Mouse (Mus musculus): ENCODE measurements around the gene Olfr1290. TPM values are rescaled to one million over a fixed set of nuclear protein-coding genes. Genes with fewer than 3 reads are reported as not detected.

Olfr1290 gene
- not detected in 2 replicates for polyA plus RNA-seq (2012)

GRCm38 (mm10) chr2:111493729-111494128, at the start of gene Olfr1290:
Gene Olfr1290 (minus strand): TSS chr2:111493829.
- TF ChIP-seq TAL1 (IDR thresholded peaks at IDR 0.05; ENCODE audit: low read length) (no peak), GATA1 (IDR thresholded peaks at IDR 0.05; ENCODE audit: low read length) (no peak)
- H3K36me3 ChIP-seq (ENCODE audit: control insufficient read depth) = no peaks in the 10 kb centered on the region

DNA sequence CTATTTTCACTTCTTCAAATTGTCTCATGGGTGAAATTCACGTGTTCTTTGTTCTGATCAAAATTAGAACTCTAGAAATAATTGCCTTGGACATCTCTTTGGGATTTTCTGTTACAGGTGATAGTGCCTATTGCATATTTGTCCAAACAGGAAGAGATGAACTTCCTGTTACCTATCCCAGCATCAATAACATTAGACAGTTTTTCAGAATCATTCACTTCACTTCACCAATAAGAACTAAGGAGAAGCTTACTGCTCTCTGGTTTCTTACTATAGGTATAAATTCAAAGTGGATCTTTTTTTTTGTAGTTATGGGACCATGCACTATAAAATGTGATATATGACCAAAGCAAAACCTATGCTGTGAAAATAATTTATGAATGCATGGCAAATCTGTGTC, 46.6 kb upstream of the Olfr1290 start, which contains the start of gene Olfr1294:
Gene Olfr1294 (minus strand): TSS at position 101 of the 400 bp plus-strand sequence.
- TF ChIP-seq TAL1 (IDR thresholded peaks at IDR 0.05; ENCODE audit: low read length) (no peak), GATA1 (IDR thresholded peaks at IDR 0.05; ENCODE audit: low read length) (no peak)
- Histone ChIP-seq H3K4me3 (replicated peaks) (no peak within 1 kb of the TSS), H3K27me3 (ENCODE audit: control insufficient read depth) (no peaks in the 10 kb centered on the region), H3K36me3 (ENCODE audit: control insufficient read depth) (no peaks in the 10 kb centered on the region), H3K9me3 (ENCODE audit: control insufficient read depth, low read length) (peaks cover 3% of the 10 kb centered on the region), H3K4me1 (ENCODE audit: control insufficient read depth) (no peaks in the 10 kb centered on the region)

More at GRCm38 (mm10) chr2:111493729-111494128, at the start of gene Olfr1290:
- H3K4me1 ChIP-seq (ENCODE audit: control insufficient read depth) = no peaks in the 10 kb centered on the region
- peaks cover 3% of the 10 kb centered on the region; the same call in 1 of the 2 replicates for H3K9me3 ChIP-seq (ENCODE audit: control insufficient read depth, low read length)
- no peaks in the 10 kb centered on the region for H3K27me3 ChIP-seq (ENCODE audit: control insufficient read depth)
- no peak within 1 kb of the TSS for H3K4me3 ChIP-seq (replicated peaks)

- Histone ChIP-seq H3K4me1 (ENCODE audit: control insufficient read depth) (no peaks in the 10 kb centered on the region), H3K36me3 (ENCODE audit: control insufficient read depth) (no peaks in the 10 kb centered on the region), H3K9me3 (ENCODE audit: control insufficient read depth, low read length) (peaks cover 10% of the 10 kb centered on the region), H3K4me3 (replicated peaks) (no peak within 1 kb of the TSS), H3K27me3 (ENCODE audit: control insufficient read depth) (no peaks in the 10 kb centered on the region)
- no peak for TF ChIP-seq GATA1 (IDR thresholded peaks at IDR 0.05; ENCODE audit: low read length)
- no peak for TF ChIP-seq TAL1 (IDR thresholded peaks at IDR 0.05; ENCODE audit: low read length)
Measured at GRCm38 (mm10) chr2:111524903-111525302, 31.3 kb upstream of the Olfr1290 start, which contains the start of gene Olfr1293-ps. Gene Olfr1293-ps (plus strand): TSS chr2:111525203.

DNA sequence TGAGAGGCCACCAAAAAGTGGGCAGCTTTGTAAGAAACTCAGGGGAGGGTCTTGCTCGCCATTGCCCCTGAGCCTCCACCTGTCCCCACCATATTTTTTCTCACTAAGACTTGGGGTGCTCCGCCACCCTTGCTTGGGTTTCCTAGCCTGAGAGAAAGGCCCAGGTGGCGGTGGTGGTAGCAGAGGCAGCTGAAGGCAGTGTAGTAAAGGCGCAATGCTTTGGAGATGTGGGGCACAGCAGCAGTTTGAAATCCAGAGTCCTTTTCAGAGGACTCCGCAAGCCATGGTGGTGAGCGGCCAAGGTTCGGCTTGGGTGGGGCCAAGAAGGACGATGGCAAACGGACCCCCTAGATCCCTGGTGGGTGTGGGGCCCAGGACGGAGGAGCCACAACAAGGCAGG, 23.8 kb upstream of the Olfr1290 start:
- H3K4me3 ChIP-seq (replicated peaks) = no peak overlapping the region
- TF ChIP-seq GATA1 (IDR thresholded peaks at IDR 0.05; ENCODE audit: low read length) = no peak
- no peak for TF ChIP-seq TAL1 (IDR thresholded peaks at IDR 0.05; ENCODE audit: low read length)
- no peaks in the 10 kb centered on the region for H3K4me1 ChIP-seq (ENCODE audit: control insufficient read depth)
- H3K9me3 ChIP-seq (ENCODE audit: control insufficient read depth, low read length) = peaks cover 12% of the 10 kb centered on the region
- H3K36me3 ChIP-seq (ENCODE audit: control insufficient read depth) = no peaks in the 10 kb centered on the region
- no peaks in the 10 kb centered on the region for H3K27me3 ChIP-seq (ENCODE audit: control insufficient read depth)

DNA sequence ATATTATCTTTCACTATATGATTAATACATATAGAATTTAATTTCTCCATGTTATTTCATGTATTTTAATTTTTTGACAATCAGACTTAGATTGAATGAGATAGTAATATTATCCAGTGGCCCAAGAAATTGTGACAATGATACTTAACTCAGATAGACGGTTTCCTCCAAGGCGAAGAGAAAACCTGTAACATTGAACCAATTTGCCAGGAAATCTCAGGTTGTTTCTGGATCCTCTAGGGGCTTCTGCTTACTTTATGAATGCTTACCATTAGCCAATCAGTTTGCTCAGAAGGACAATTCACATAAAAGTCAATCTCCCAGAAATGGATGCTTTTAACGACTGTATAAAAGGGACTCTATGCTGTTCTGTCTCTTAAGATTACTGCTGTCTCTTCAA, 3.3 kb upstream of the Olfr1290 start, which contains the start of gene Olfr1291-ps1:
Gene Olfr1291-ps1 (plus strand): TSS at position 301 of the 400 bp plus-strand sequence.
- no peaks in the 10 kb centered on the region for H3K4me1 ChIP-seq (ENCODE audit: control insufficient read depth)
- no peaks in the 10 kb centered on the region for H3K27me3 ChIP-seq (ENCODE audit: control insufficient read depth)
- H3K4me3 ChIP-seq (replicated peaks) = no peak within 1 kb of the TSS
- TF ChIP-seq GATA1 (IDR thresholded peaks at IDR 0.05; ENCODE audit: low read length) (no peak), TAL1 (IDR thresholded peaks at IDR 0.05; ENCODE audit: low read length) (no peak)
- no peaks in the 10 kb centered on the region for H3K36me3 ChIP-seq (ENCODE audit: control insufficient read depth)
- peaks cover 3% of the 10 kb centered on the region; the same call in 1 of the 2 replicates for H3K9me3 ChIP-seq (ENCODE audit: control insufficient read depth, low read length)

DNA sequence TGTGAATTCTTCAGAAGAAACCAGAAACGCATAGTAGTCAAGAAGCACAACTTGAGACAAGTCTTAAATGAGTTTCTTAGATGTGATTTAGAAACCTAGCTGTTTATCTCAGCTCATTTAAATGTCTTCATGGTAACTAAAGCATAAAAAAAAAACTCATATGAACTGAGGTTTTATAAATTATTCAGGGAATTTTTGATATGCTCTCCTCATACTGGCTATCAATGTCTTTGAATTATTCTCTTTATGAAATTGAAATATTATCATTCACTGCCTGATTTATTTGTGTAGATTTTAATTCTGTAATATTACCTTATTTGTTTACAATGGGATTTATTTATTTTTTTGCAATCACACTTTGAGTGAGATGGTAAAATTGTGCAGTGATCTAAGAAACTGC, 13.1 kb downstream of the Olfr1290 start, which contains the start of gene Olfr1289:
Gene Olfr1289 (plus strand): TSS at position 301 of the 400 bp plus-strand sequence.
- Histone ChIP-seq H3K4me1 (ENCODE audit: control insufficient read depth) (no peaks in the 10 kb centered on the region), H3K27me3 (ENCODE audit: control insufficient read depth) (no peaks in the 10 kb centered on the region), H3K36me3 (ENCODE audit: control insufficient read depth) (no peaks in the 10 kb centered on the region), H3K4me3 (replicated peaks) (no peak within 1 kb of the TSS), H3K9me3 (ENCODE audit: control insufficient read depth, low read length) (peaks cover 3% of the 10 kb centered on the region; the same call in 1 of the 2 replicates)
- TF ChIP-seq TAL1 (IDR thresholded peaks at IDR 0.05; ENCODE audit: low read length) = no peak
- no peak for TF ChIP-seq GATA1 (IDR thresholded peaks at IDR 0.05; ENCODE audit: low read length)

- no peak for TF ChIP-seq GATA1 (IDR thresholded peaks at IDR 0.05; ENCODE audit: low read length)
- no peak for TF ChIP-seq TAL1 (IDR thresholded peaks at IDR 0.05; ENCODE audit: low read length)
- no peaks in the 10 kb centered on the region for H3K27me3 ChIP-seq (ENCODE audit: control insufficient read depth)
- no peaks in the 10 kb centered on the region for H3K4me1 ChIP-seq (ENCODE audit: control insufficient read depth)
- no peak within 1 kb of the TSS for H3K4me3 ChIP-seq (replicated peaks)
- H3K36me3 ChIP-seq (ENCODE audit: control insufficient read depth) = no peaks in the 10 kb centered on the region
- no peaks in the 10 kb centered on the region for H3K9me3 ChIP-seq (ENCODE audit: control insufficient read depth, low read length)
Measured at GRCm38 (mm10) chr2:111473801-111474200, 19.8 kb downstream of the Olfr1290 start, which contains the start of gene Olfr1288. Gene Olfr1288 (plus strand): TSS chr2:111474101.

- Histone ChIP-seq H3K27me3 (ENCODE audit: control insufficient read depth) (no peaks in the 10 kb centered on the region), H3K4me1 (ENCODE audit: control insufficient read depth) (no peaks in the 10 kb centered on the region), H3K9me3 (ENCODE audit: control insufficient read depth, low read length) (no peaks in the 10 kb centered on the region), H3K36me3 (ENCODE audit: control insufficient read depth) (no peaks in the 10 kb centered on the region), H3K4me3 (replicated peaks) (no peak within 1 kb of the TSS)
- no peak for TF ChIP-seq TAL1 (IDR thresholded peaks at IDR 0.05; ENCODE audit: low read length)
- no peak for TF ChIP-seq GATA1 (IDR thresholded peaks at IDR 0.05; ENCODE audit: low read length)
Measured at GRCm38 (mm10) chr2:111448842-111449241, 44.8 kb downstream of the Olfr1290 start, which contains the start of gene Olfr1287. Gene Olfr1287 (plus strand): TSS chr2:111449142.

Other genes starting within 250 kb of the Olfr1290 start
- gene Olfr1276, start 239.3 kb downstream of the Olfr1290 start, polyA plus RNA-seq (2012) = not detected in 2 replicates
- not detected in 2 replicates for gene Olfr1277, start 219.7 kb downstream of the Olfr1290 start, polyA plus RNA-seq (2012)
- gene Olfr1278, start 203.7 kb downstream of the Olfr1290 start, polyA plus RNA-seq (2012) = not detected in 2 replicates
- gene Olfr1279, start 193.2 kb downstream of the Olfr1290 start, polyA plus RNA-seq (2012) = not detected in 2 replicates
- not detected in 2 replicates for gene Olfr1280, start 179.8 kb downstream of the Olfr1290 start, polyA plus RNA-seq (2012)
- not detected in 2 replicates for gene Olfr1281, start 167.3 kb downstream of the Olfr1290 start, polyA plus RNA-seq (2012)
- gene Olfr1282, start 157.8 kb downstream of the Olfr1290 start, polyA plus RNA-seq (2012) = not detected in 2 replicates
- not detected in 2 replicates for gene Olfr1283, start 127.0 kb downstream of the Olfr1290 start, polyA plus RNA-seq (2012)
- not detected in 2 replicates for gene Olfr1284, start 118.3 kb downstream of the Olfr1290 start, polyA plus RNA-seq (2012)
- gene Olfr1286, start 70.7 kb downstream of the Olfr1290 start, polyA plus RNA-seq (2012) = not detected in 2 replicates
- gene Olfr1287, start 44.7 kb downstream of the Olfr1290 start, polyA plus RNA-seq (2012) = not detected in 2 replicates
- gene Olfr1288, start 19.7 kb downstream of the Olfr1290 start, polyA plus RNA-seq (2012) = not detected in 2 replicates
- not detected in 2 replicates for gene Olfr1289, start 13.0 kb downstream of the Olfr1290 start, polyA plus RNA-seq (2012)
- gene Olfr1291-ps1, start 3.4 kb upstream of the Olfr1290 start, polyA plus RNA-seq (2012) = 0.01 TPM in 1 of 2 replicates, not detected in the other
- gene Olfr1293-ps, start 31.4 kb upstream of the Olfr1290 start, polyA plus RNA-seq (2012) = not detected in 2 replicates
- not detected in 2 replicates for gene Olfr1294, start 46.5 kb upstream of the Olfr1290 start, polyA plus RNA-seq (2012)
- gene Olfr1295, start 75.9 kb upstream of the Olfr1290 start, polyA plus RNA-seq (2012) = not detected in 2 replicates
- 0.01 TPM in 1 of 2 replicates, not detected in the other for gene Olfr1297, start 132.7 kb upstream of the Olfr1290 start, polyA plus RNA-seq (2012)
- gene Olfr1298, start 155.4 kb upstream of the Olfr1290 start, polyA plus RNA-seq (2012) = not detected in 2 replicates
- gene Olfr1299, start 167.6 kb upstream of the Olfr1290 start, polyA plus RNA-seq (2012) = not detected in 2 replicates